Mouse (Mus musculus): ENCODE measurements around the gene Pknox1. TPM values are rescaled to one million over a fixed set of nuclear protein-coding genes. Genes with fewer than 3 reads are reported as not detected.
"Not testable (repeated sequence)": the region's sequence is repeated elsewhere in the genome, so short reads cannot be mapped to it uniquely, and the experiment has no call there.

Gene Pknox1
- 10 to 100 TPM; 14.1 to 14.4 TPM for total RNA-seq (2021)

DNA sequence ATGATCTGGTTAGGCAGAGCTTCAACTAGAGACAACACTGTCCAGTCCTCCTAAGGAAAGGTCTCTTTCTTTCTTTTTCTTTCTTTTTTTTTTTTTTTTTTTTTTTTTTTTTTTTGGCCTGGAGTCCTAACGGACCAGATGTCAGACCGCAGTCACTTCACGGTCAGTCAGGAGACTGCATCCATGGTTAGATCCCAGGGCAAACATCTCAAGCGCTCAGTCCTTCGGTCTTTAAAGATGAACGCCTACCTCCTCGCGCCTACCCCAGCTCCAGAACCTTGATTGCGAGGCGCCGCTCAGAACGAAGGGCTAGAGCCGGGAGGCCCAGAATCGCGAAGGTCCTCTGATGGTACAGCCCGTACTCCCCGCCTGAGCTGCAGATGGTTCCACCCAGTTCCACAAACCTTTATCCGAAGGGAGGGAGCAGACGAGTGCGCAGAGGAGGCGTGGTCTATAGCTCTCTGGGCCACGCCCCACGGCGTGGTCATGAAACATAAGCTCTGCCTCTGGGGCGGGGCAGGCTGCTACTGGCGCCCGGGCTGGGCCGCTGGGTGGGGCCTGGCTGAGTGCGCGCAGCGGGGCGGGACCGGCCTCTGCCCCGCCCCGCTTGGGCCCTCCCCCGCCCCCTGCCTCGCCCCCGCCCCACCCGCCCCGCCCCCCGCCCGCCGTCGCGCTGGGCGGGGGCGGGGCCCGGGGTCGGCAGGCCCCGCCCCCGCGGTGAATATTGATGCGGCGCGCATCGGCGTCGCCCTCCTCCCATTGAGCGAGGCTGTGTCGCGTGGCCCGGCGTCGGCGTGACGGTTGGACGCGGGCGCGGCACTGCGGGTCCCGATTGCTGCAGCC is at the start of gene Pknox1:
Pknox1 (plus strand) TSS at position 720 of the 843 bp plus-strand sequence.
- DNase-seq (ENCODE audit: extremely low spot score in 1 of 2, low spot score in 2 of 2) = peak; percentile 98 to 99
- intact Hi-C loops (cut with DNase I) = no loop called here

DNA sequence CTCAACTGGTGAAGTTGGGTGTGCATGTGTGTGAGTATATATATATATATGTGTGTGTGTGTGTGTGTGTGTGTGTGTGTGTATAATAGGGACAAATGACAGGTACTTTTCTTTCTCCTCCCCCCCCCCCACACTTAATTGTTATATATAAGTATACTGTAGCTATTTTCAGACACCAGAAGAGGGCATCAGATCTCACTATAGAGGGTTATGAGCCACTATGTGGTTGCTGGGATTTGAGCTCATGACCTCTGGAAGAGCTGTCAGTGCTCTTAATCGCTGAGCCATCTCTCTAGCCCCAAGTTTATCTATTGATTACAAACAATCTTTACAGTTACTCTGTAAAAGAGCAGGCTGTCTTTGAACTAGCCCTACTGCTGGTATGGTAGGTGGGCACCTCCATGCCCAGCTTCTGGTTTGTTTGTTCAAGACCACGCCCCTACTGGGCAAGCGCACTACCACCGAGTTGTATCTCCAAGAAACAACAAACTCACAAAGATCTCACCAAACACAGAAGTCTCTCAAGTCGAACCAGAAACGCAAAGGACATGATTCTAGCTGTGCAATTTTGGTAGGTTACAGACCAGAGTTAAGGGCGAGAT is 45.1 kb upstream of the Pknox1 start:
- no peak for DNase-seq (ENCODE audit: extremely low spot score in 1 of 2, low spot score in 2 of 2)
- intact Hi-C loops (cut with DNase I) = no loop called here

GRCm38 (mm10) chr17:31519946-31520838 is 44.3 kb upstream of the Pknox1 start, which contains the start of the genes Wdr4 and Ndufv3:
Gene Wdr4 (minus strand): TSS chr17:31519980.
Gene Ndufv3 (plus strand): TSS chr17:31520115.
- intact Hi-C loops (cut with DNase I) = loop anchor here (2.0 to 10.0 kb wide), 2 partner anchors 139 to 505 kb away; partner anchors contain the start of gene U2af1
- DNase-seq (ENCODE audit: extremely low spot score in 1 of 2, low spot score in 2 of 2) = peak; percentile 98 to 99

- peak; percentile 40 to 72 for DNase-seq (ENCODE audit: extremely low spot score in 1 of 2, low spot score in 2 of 2)
- intact Hi-C loops (cut with DNase I) = loop anchor here (2.0 to 10.0 kb wide), 2 partner anchors 138 to 504 kb away; partner anchors contain the start of gene U2af1
Observed at GRCm38 (mm10) chr17:31520895-31521294, 43.6 kb upstream of the Pknox1 start.

DNA sequence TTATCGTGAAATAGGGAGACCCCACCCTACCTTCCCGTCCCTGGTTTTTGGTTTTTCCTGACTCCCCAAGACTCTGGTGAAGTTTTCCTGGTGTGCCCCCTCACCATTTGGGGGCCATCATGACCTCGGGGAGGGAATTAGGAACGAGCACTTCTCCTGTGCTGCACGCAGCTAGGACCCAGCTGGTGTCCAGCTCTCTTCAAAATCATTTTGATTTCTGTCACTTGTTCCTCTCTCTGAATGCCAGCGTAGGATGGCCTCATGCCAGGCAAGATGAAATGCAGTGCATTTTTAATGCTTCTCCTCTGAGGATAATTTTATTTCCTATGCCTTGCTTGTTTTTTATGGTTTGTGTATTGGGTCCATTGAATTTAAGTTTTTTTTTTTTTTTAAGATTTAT is 42.6 kb upstream of the Pknox1 start:
- intact Hi-C loops (cut with DNase I) = loop anchor here (2.0 to 10.0 kb wide), 2 partner anchors 137 to 503 kb away; partner anchors contain the start of gene U2af1
- no peak for DNase-seq (ENCODE audit: extremely low spot score in 1 of 2, low spot score in 2 of 2)

- intact Hi-C loops (cut with DNase I) = loop anchor here (5.0 to 10.0 kb wide), 2 partner anchors 42 to 500 kb away; no protein-coding TSS in a partner anchor
- no peak for DNase-seq (ENCODE audit: extremely low spot score in 1 of 2, low spot score in 2 of 2)
Observed at GRCm38 (mm10) chr17:31525114-31525513, 39.4 kb upstream of the Pknox1 start.

DNA sequence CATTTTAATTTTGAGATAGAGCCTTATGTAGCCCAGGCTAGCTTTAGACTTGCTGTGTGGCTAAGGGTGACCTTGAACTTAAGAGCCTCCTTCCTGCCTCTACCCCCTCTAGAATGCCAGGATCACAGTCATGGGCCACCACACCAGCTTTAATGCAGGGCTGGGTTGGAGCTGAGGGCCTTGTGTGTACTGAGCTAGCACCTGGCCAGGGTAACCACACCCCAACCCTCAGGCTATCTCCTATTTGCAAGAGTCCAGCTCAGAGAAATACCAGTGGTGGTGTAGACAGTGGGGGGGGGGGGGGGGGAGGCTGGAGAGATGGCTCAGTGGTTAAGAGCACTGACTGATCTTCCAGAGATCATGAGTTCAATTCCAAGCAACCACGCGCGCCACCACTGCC is 38.7 kb upstream of the Pknox1 start:
- no peak for DNase-seq (ENCODE audit: extremely low spot score in 1 of 2, low spot score in 2 of 2)
- intact Hi-C loops (cut with DNase I) = loop anchor here (5.0 to 10.0 kb wide), 2 partner anchors 41 to 499 kb away; no protein-coding TSS in a partner anchor

GRCm38 (mm10) chr17:31529314-31529713 is 35.2 kb upstream of the Pknox1 start:
- intact Hi-C loops (cut with DNase I) = loop anchor here (5.0 to 10.0 kb wide), 2 partner anchors 38 to 495 kb away; no protein-coding TSS in a partner anchor
- peak in 1 of 2 experiments; percentile 62 for DNase-seq (ENCODE audit: extremely low spot score in 1 of 2, low spot score in 2 of 2)

DNA sequence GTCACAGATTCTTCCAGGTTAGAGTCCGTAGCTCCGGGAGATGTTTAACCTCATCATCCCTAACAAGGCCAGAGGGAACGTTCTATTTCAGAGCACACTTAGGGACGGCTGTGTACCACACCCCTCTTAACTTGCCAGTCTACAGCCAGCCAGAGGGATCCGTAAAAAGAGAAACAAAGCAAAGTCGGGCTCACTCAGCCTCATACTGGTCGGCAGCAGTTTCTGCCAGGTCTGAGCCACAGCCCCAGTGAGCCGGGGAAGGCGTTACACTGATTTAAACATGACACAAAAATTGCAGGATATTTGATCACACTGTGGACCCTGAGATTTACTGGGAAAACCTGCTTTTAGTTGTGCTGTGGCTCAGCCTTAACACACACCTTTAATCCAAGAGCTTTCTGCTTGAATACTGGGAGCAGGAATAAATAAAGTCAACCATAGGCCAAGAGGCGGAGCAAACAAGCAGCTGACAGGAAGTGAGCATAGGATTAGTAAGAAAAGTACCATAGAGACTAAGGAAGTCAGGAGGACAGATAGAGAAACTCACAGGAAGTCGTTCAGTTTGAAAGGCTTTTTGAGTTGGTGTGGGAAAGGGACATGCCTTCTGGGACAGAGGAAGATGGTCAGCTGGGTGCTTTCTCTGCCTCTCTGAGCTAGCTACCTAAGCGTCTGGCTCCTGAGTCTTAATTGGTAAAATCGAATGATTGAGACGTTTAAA is 32.9 kb upstream of the Pknox1 start:
- DNase-seq (ENCODE audit: extremely low spot score in 1 of 2, low spot score in 2 of 2) = no peak
- intact Hi-C loops (cut with DNase I) = no loop called here

DNA sequence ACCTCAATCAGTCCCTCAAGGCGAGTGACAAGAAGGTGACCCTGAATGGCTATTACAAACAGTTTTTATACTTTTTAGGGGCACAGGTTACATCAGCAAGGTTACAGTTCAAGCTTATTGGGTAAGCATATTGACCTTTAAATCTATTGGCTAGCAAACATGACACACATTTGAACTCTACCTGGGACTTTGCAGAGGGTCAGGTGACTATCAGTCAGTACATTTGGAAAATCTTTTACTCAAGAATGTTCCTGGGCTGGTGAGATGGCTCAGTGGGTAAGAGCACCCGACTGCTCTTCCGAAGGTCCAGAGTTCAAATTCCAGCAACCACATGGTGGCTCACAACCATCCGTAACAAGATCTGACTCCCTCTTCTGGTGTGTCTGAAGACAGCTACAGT is 32.2 kb upstream of the Pknox1 start:
- intact Hi-C loops (cut with DNase I); DNase-seq (ENCODE audit: extremely low spot score in 1 of 2, low spot score in 2 of 2): not testable (repeated sequence)

DNA sequence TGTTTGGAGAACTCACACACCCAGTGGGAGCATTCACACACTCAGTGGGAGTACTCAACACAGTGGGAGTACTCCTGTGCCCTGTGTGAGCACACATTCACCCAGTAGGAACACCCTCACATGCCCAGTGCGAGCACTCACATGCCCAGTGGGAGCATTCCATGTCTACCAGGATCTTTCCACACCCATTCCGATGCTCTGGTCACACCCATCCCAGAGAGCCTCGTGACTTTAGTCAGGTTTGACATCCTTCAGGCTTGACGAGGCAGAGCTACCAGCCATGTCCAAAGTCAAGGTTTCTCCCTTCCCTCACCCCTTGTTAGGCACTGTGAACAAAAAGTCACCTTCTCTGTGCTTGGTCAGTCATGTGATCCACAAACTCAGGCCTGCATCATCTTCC is 29.2 kb upstream of the Pknox1 start:
- intact Hi-C loops (cut with DNase I) = no loop called here
- no peak for DNase-seq (ENCODE audit: extremely low spot score in 1 of 2, low spot score in 2 of 2)

- intact Hi-C loops (cut with DNase I) = no loop called here
- DNase-seq (ENCODE audit: extremely low spot score in 1 of 2, low spot score in 2 of 2) = peak; percentile 56 to 79
Observed at GRCm38 (mm10) chr17:31535871-31536629, 28.5 kb upstream of the Pknox1 start.

DNA sequence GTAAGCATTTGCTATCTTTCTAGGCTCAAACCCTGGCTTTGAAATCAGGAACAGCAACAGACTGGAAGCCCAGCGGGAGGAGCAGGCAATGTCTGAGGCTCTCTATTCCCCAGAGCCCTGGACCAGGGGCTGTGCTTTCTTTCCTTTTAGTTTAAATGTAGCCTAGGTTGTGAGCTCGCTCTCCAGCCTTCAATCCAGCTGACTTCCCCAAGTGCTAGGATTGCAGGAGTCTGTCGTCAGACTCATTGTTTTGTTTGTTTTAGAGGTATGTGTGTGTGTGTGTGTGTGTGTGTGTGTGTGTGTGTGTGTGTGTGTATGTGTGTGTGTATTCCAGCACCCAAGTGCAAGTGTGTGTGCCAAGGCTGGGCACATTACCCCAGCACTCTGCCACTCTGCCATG is 24.4 kb upstream of the Pknox1 start:
- intact Hi-C loops (cut with DNase I) = no loop called here

DNA sequence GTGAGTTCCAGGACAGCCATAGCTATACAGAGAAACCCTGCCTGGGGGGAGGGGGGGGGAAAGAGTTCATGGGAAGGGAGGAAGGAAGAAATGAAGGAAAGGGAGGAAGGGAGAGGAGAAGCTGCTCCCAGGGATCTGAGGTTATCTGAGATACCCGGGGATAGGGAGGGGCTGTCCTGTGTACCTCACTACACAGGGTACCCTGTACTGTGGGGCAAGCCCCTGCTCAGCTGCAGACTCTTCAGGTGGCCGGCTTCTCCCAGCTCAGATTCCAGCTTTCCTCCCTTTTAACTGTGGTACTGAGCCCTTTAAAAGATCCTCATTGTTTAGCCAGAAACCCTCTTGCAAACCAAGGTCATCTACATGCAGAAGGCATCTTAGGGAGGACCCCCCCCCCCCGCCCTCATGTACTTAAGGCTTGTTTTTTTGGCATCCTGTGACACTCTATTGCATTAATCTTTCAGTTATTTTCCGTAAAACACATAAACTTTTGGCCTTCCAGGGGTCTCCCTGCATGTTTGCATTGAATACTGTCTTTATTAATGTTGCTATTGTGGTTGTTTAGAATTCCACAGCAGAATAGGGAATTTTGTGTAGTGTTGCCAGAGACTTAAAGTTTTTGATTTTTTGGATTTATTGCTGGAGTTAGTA is 23.6 kb upstream of the Pknox1 start:
- intact Hi-C loops (cut with DNase I) = no loop called here
- DNase-seq (ENCODE audit: extremely low spot score in 1 of 2, low spot score in 2 of 2) = no peak

More for the DNA sequence above, 24.4 kb upstream of the Pknox1 start:
- no peak for DNase-seq (ENCODE audit: extremely low spot score in 1 of 2, low spot score in 2 of 2)

- no peak for DNase-seq (ENCODE audit: extremely low spot score in 1 of 2, low spot score in 2 of 2)
- intact Hi-C loops (cut with DNase I) = no loop called here
Observed at GRCm38 (mm10) chr17:31541460-31541831, 23.1 kb upstream of the Pknox1 start.

DNA sequence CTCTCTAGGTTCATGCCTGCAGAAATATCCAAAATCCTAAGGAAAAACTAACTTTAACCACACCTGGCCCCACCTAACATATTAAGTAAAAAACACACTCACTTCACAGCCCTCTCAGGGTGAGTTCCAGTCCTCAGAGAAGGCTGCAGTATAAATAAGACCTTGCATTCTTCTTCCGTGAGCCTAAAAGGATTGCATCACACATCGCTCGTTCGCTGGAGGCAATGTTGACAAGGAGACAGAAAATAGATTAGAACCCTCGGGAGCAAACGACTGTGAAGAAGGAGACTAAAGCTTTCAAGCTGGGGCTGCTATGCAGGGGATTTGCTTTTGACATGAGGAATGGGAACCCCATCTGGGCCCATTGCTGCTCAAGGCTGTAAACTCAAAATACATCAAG is 21.0 kb upstream of the Pknox1 start:
- DNase-seq (ENCODE audit: extremely low spot score in 1 of 2, low spot score in 2 of 2) = no peak
- intact Hi-C loops (cut with DNase I) = no loop called here

Measured in left cerebral cortex, postnatal 10 days (tissue).